Mouse (Mus musculus) erythroblast, embryonic 14.5 days (primary cell): ENCODE data around the gene Tmem247. TPM values are rescaled to one million over a fixed set of nuclear protein-coding genes. Genes with fewer than 3 reads are reported as not detected.

ENCODE experiments used
- H3K27me3 ChIP-seq: 2 replicates; pipeline ENCODE4 v1.6.1; 2012; ENCODE audit warnings: inconsistent platforms; ENCODE audit not compliant: control insufficient read depth
- H3K36me3 ChIP-seq: 2 replicates; pipeline ENCODE4 v1.6.1; 2012; ENCODE audit warnings: mild to moderate bottlenecking, inconsistent platforms; ENCODE audit not compliant: control insufficient read depth
- H3K4me1 ChIP-seq: 2 replicates; pipeline ENCODE4 v1.6.1; 2012; ENCODE audit warnings: inconsistent platforms; ENCODE audit not compliant: control insufficient read depth
- H3K4me3 ChIP-seq: replicated peaks from 2 replicates; pipeline ENCODE3; 2012; ENCODE audit warnings: moderate library complexity, mild to moderate bottlenecking, inconsistent platforms
- H3K9me3 ChIP-seq: 2 replicates; pipeline ENCODE4 v1.6.1; 2012; ENCODE audit warnings: low read length, inconsistent platforms, mixed read lengths; ENCODE audit not compliant: control insufficient read depth
- GATA1 ChIP-seq: IDR thresholded peaks from 2 replicates; pipeline ENCODE4 v1.6.1; 2012; ENCODE audit warnings: low read length, inconsistent platforms, mixed read lengths
- TAL1 ChIP-seq: IDR thresholded peaks from 3 replicates; pipeline ENCODE4 v1.6.1; 2012; ENCODE audit warnings: low read length, inconsistent platforms, mixed read lengths
- polyA plus RNA-seq: library from polyadenylated mRNA; stranded (reverse); fragments of >175 nt; gene quantifications from 2 replicates; pipeline ENCODE4 v1.2.3, GENCODE M21; 2012

The Tmem247 gene
- polyA plus RNA-seq, 1 experiment, result not detected

GRCm38 (mm10) chr17:86971860-86972259 is 54.7 kb downstream of the Tmem247 start:
- H3K36me3 ChIP-seq, result no peaks in the 10 kb centered on the region; the same call in 1 of the 2 replicates
- TF ChIP-seq TAL1 (no peak), GATA1 (no peak)

More at GRCm38 (mm10) chr17:86971860-86972259, 54.7 kb downstream of the Tmem247 start:
- no peaks in the 10 kb centered on the region for H3K27me3 ChIP-seq
- no peaks in the 10 kb centered on the region for H3K4me1 ChIP-seq
- H3K9me3 ChIP-seq, result no peaks in the 10 kb centered on the region
- H3K4me3 ChIP-seq, result no peak overlapping the region

Other genes starting within 250 kb of the Tmem247 start
- gene Epas1, start 163.6 kb upstream of the Tmem247 start, polyA plus RNA-seq, result 0.01 and 0.02 TPM in 2 replicates
- not detected in 2 replicates for gene Atp6v1e2, start 30.5 kb downstream of the Tmem247 start, polyA plus RNA-seq
- 0.01 and 0.17 TPM in 2 replicates for gene Rhoq, start 45.7 kb downstream of the Tmem247 start, polyA plus RNA-seq
- gene Pigf, start 108.1 kb downstream of the Tmem247 start, polyA plus RNA-seq, result 0.09 and 0.28 TPM in 2 replicates
- gene Cript, start 108.2 kb downstream of the Tmem247 start, polyA plus RNA-seq, result 1.1 TPM in 2 replicates
- 0.04 and 0.07 TPM in 2 replicates for gene Socs5, start 190.3 kb downstream of the Tmem247 start, polyA plus RNA-seq